ENCODE assay signal across 8 mouse cellular contexts in the genomic region with DNA sequence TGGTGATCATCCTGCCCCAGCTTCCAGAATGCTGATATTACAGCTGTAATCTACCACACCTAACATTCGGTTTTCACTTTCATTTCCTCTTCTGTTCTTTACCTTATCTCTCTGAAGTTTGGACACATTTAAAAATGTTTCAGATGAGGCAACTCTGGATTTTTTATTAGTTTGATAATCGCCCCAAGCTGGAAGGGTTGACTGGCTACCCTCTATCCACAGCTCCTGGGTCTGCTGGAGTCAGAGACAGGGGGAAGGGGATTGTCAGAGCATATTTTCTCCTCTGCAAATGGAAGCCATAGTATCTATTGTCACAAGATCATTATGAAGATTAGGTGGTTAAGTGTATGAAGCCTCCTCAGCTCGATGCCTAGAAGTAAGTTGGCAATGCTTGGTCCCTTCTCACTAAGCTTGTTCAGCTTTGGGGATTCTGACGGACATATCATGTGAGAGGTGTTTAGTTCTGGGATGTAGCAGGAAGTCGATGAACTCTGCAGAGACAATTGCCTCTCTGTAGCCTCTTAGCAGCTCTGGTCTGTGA. TPM values are rescaled to one million over a fixed set of nuclear protein-coding genes. Genes with fewer than 3 reads are reported as not detected.
DNase-seq lines count a peak whose midpoint lies in the region; ATAC-seq and TF ChIP-seq lines count a peak whose summit lies in the region.

No protein-coding gene starts in this region.

- H3K4me3 ChIP-seq in layer of hippocampus, adult 2 months: peak overlapping the region; percentile 99
- H3K4me3 ChIP-seq in brown adipose tissue, adult 24 weeks (ENCODE audit: insufficient read depth, low read depth, low read length): peak overlapping the region; percentile 35
- no peak overlapping the region; the same call in 1 of the 2 replicates for H3K4me3 ChIP-seq in hindbrain, embryonic 11.5 days (ENCODE audit: low read depth, low read length)
- no peak overlapping the region for H3K4me3 ChIP-seq in stomach, postnatal 0 days (ENCODE audit: low read depth, low read length)

- H3K36me3 ChIP-seq in hindbrain, embryonic 11.5 days (ENCODE audit: control insufficient read depth, insufficient read depth, low read length): no peaks in the 10 kb centered on the region
- H3K36me3 ChIP-seq in stomach, postnatal 0 days (ENCODE audit: control insufficient read depth, insufficient read depth, low read length): no peaks in the 10 kb centered on the region

- no peak for TF ChIP-seq CTCF in layer of hippocampus, adult 2 months (conservative IDR thresholded peaks at IDR 0.05)
- TF ChIP-seq CTCF in stomach, postnatal 0 days (IDR thresholded peaks at IDR 0.05; ENCODE audit: low read depth): no peak

- peak overlapping the region; percentile 79; the same call in 1 of the 2 replicates for H3K4me2 ChIP-seq in hindbrain, embryonic 11.5 days (replicated peaks; ENCODE audit: low read depth, low read length)
- H3K4me2 ChIP-seq in stomach, postnatal 0 days (replicated peaks; ENCODE audit: low read depth): peak overlapping the region; percentile 80

- WGBS in hindbrain, embryonic 11.5 days: 44% methylated on average over 5 of the region's 5 CpGs
- WGBS in stomach, postnatal 0 days: 24% methylated on average over 5 of the region's 5 CpGs

- no peaks in the 10 kb centered on the region for H3K9me3 ChIP-seq in hindbrain, embryonic 11.5 days (ENCODE audit: control insufficient read depth, low read length)
- no peaks in the 10 kb centered on the region for H3K9me3 ChIP-seq in stomach, postnatal 0 days (ENCODE audit: control insufficient read depth, low read length)

- H3K4me1 ChIP-seq in brown adipose tissue, adult 24 weeks (ENCODE audit: control insufficient read depth, insufficient read depth, insufficient read length, low read length): peaks cover 2% of the 10 kb centered on the region
- no peaks in the 10 kb centered on the region for H3K4me1 ChIP-seq in hindbrain, embryonic 11.5 days (replicated peaks; ENCODE audit: control insufficient read depth, insufficient read depth, low read length)
- peaks cover 2% of the 10 kb centered on the region; the same call in 1 of the 2 replicates for H3K4me1 ChIP-seq in stomach, postnatal 0 days (replicated peaks; ENCODE audit: control insufficient read depth, insufficient read depth)

- TF ChIP-seq EP300 in stomach, postnatal 0 days (optimal IDR thresholded peaks at IDR 0.05): no peak

- no peaks in the 10 kb centered on the region for H3K27me3 ChIP-seq in hindbrain, embryonic 11.5 days (ENCODE audit: control insufficient read depth, insufficient read depth, low read length)
- no peaks in the 10 kb centered on the region for H3K27me3 ChIP-seq in stomach, postnatal 0 days (ENCODE audit: control insufficient read depth, insufficient read depth, low read length)

- no peak for DNase-seq in layer of hippocampus, adult 2 months (ENCODE audit: low spot score in 2 of 2)
- no peak for DNase-seq in layer of hippocampus, postnatal 36 days
- peak; percentile 31 for DNase-seq in hindbrain, embryonic 11.5 days (ENCODE audit: low spot score)
- DNase-seq in stomach, postnatal 0 days (ENCODE audit: low spot score): no peak
- DNase-seq in layer of hippocampus, adult 8-10 months (ENCODE audit: low spot score in 2 of 2): no peak
- DNase-seq in right cerebral cortex, postnatal 14 days: no peak

- no peak overlapping the region for H3K27ac ChIP-seq in layer of hippocampus, adult 2 months
- no peak overlapping the region for H3K27ac ChIP-seq in brown adipose tissue, adult 24 weeks (replicated peaks; ENCODE audit: low read depth, low read length)
- H3K27ac ChIP-seq in hindbrain, embryonic 11.5 days (ENCODE audit: low read depth, low read length): no peak overlapping the region
- peak overlapping the region; percentile 96 for H3K27ac ChIP-seq in stomach, postnatal 0 days (replicated peaks)

- H3K9ac ChIP-seq in hindbrain, embryonic 11.5 days (ENCODE audit: low read depth, low read length): no peak overlapping the region
- peak overlapping the region; percentile 93 for H3K9ac ChIP-seq in stomach, postnatal 0 days (ENCODE audit: low read length)

- ATAC-seq in hindbrain, embryonic 11.5 days (ENCODE audit: low FRiP score): no peak
- ATAC-seq in megakaryocyte progenitor cell, adult 5-6 weeks (replicated peaks; ENCODE audit: poor library complexity): peak; percentile 24
- ATAC-seq in stomach, postnatal 0 days (ENCODE audit: low FRiP score, low TSS enrichment): no peak

RNA-seq across cellular contexts. Expression of a gene that starts 1.0 kb away (rescaled TPM):
- 10 to 100 TPM; 37.7 to 44.4 TPM for total RNA-seq in layer of hippocampus, adult 2 months (2021)
- 10 to 100 TPM; 39.3 to 40.2 TPM for total RNA-seq in layer of hippocampus, postnatal 36 days (2021)
- 5.9 and 8.0 TPM in 2 replicates for polyA plus RNA-seq in brown adipose tissue, adult 24 weeks (2012; ENCODE audit: insufficient read depth, insufficient read length, missing spikeins)
- 65.8 and 105 TPM in 2 replicates for polyA plus RNA-seq in hindbrain, embryonic 11.5 days (2014; fragmentation: Nextera tagmentation; extraction: Ambion mirVana)
- total RNA-seq in megakaryocyte progenitor cell, adult 5-6 weeks (2015): 69.5 and 88.5 TPM in 2 replicates
- 29.4 and 45.8 TPM in 2 replicates for total RNA-seq in megakaryocyte progenitor cell, adult 5-6 weeks (2017)
- 29.4 and 33.8 TPM in 2 replicates for polyA plus RNA-seq in stomach, postnatal 0 days (2015; fragmentation: Nextera tagmentation; extraction: Ambion mirVana)
- total RNA-seq in layer of hippocampus, adult 8-10 months (2022): 10 to 100 TPM; 31.7 to 42.2 (median 41.2) TPM

RNA-seq across cellular contexts. Expression of a gene that starts 51.5 kb away (rescaled TPM):
- 1 to 10 TPM; 4.8 to 5.1 TPM for total RNA-seq in layer of hippocampus, adult 2 months (2021)
- total RNA-seq in layer of hippocampus, postnatal 36 days (2021): 1 to 10 TPM; 5.4 to 5.8 TPM
- 4.6 and 13.0 TPM in 2 replicates for polyA plus RNA-seq in brown adipose tissue, adult 24 weeks (2012; ENCODE audit: insufficient read depth, insufficient read length, missing spikeins)
- polyA plus RNA-seq in hindbrain, embryonic 11.5 days (2014; fragmentation: Nextera tagmentation; extraction: Ambion mirVana): 47.3 and 52.8 TPM in 2 replicates
- 0.46 and 0.79 TPM in 2 replicates for total RNA-seq in megakaryocyte progenitor cell, adult 5-6 weeks (2015)
- 0.50 and 0.95 TPM in 2 replicates for total RNA-seq in megakaryocyte progenitor cell, adult 5-6 weeks (2017)
- polyA plus RNA-seq in stomach, postnatal 0 days (2015; fragmentation: Nextera tagmentation; extraction: Ambion mirVana): 34.5 and 35.5 TPM in 2 replicates
- 1 to 10 TPM; 4.5 to 5.6 (median 4.7) TPM for total RNA-seq in layer of hippocampus, adult 8-10 months (2022)

Comparison
In these comparisons a context has a peak if more than half of its experiments do, and no peak if none do; other contexts are left out.
1. H3K4me3 ChIP-seq: peak in layer of hippocampus, adult 2 months (single experiment) and brown adipose tissue, adult 24 weeks (single experiment); none in hindbrain, embryonic 11.5 days (single experiment) and stomach, postnatal 0 days (single experiment).